ENCODE assay signal across 9 mouse cellular contexts in the genomic region with DNA sequence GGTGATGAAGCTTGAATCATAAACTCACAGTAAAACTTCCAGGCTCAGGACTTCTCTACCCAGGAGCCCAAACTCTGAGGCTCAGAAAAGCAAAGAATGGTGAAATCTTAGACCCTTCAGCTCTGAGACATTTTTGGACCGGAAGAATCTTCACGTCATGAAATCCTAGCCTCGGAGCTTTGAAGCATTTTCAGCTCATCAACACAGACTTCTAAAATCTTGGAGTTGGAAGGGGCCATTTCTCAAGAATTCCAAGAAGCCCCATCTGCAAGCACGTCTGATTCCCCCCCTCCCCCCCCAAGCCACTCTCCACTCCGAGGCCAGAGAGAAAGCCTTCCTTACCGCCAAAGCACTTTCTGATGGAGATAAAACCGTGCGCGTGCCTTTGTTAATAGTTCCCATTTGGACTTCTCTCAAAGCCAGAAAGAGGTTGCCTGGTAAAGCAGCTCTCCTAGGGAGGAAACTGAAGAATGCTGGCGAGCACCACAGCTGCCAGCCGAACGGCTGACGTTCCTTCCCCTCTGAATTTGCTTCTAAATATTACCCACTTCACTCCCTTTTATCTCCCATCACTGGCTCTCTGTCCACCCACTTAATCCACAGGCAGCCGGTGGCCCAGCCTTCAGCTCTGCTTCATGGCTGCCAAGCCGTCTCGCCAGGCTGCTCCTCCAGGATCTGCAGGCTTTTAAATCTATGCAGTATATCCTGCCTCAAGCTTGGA. TPM values are rescaled to one million over a fixed set of nuclear protein-coding genes. Genes with fewer than 3 reads are reported as not detected.
DNase-seq lines count a peak whose midpoint lies in the region; ATAC-seq and TF ChIP-seq lines count a peak whose summit lies in the region.
"Had no signal": no experiment of that assay in that cellular context is flagged by ENCODE, and none has a peak within 500 bp of the region (broad histone marks: within the 10 kb centered on the region; RNA-seq: fewer than 3 reads in every experiment).

No protein-coding gene starts in this region.

- WGBS in hindbrain, embryonic 12.5 days = 46% methylated on average over 16 of the region's 16 CpGs
- WGBS in hindbrain, embryonic 13.5 days = 51% methylated on average over 16 of the region's 16 CpGs
- WGBS in heart, embryonic 15.5 days = 16% methylated on average over 16 of the region's 16 CpGs
- WGBS in midbrain, embryonic 12.5 days = 31% methylated on average over 16 of the region's 16 CpGs

- H3K9me3 ChIP-seq in hindbrain, embryonic 12.5 days (replicated peaks) = no peaks in the 10 kb centered on the region
- no peaks in the 10 kb centered on the region for H3K9me3 ChIP-seq in hindbrain, embryonic 13.5 days
- no peaks in the 10 kb centered on the region for H3K9me3 ChIP-seq in heart, embryonic 15.5 days (replicated peaks)
- H3K9me3 ChIP-seq in midbrain, embryonic 12.5 days = no peaks in the 10 kb centered on the region

- TF ChIP-seq CTCF in cortical plate, adult 2 months (IDR thresholded peaks at IDR 0.05; ENCODE audit: extremely low read depth, insufficient read depth, low read length) = no peak

- no peak overlapping the region for H3K4me2 ChIP-seq in hindbrain, embryonic 12.5 days (replicated peaks)
- no peak overlapping the region for H3K4me2 ChIP-seq in hindbrain, embryonic 13.5 days
- H3K4me2 ChIP-seq in heart, embryonic 15.5 days = peak overlapping the region; percentile 44
- H3K4me2 ChIP-seq in midbrain, embryonic 12.5 days (replicated peaks) = 0 out of 2 replicates have a peak overlapping the region, but pooled peaks have one; percentile 3

- no peak for DNase-seq in adrenal gland, adult 2 months
- no peak for DNase-seq in T-cell, adult 2 months (ENCODE audit: low spot score)
- DNase-seq: thymus, adult 2 months had no signal

- no peaks in the 10 kb centered on the region for H3K27me3 ChIP-seq in hindbrain, embryonic 12.5 days
- H3K27me3 ChIP-seq in hindbrain, embryonic 13.5 days = peaks cover 3% of the 10 kb centered on the region
- peaks cover 83% of the 10 kb centered on the region for H3K27me3 ChIP-seq in heart, embryonic 15.5 days
- no peaks in the 10 kb centered on the region for H3K27me3 ChIP-seq in midbrain, embryonic 12.5 days

- no peak overlapping the region for H3K4me3 ChIP-seq in hindbrain, embryonic 12.5 days
- H3K4me3 ChIP-seq in hindbrain, embryonic 13.5 days = no peak overlapping the region
- H3K4me3 ChIP-seq in cortical plate, adult 2 months (ENCODE audit: insufficient read depth, low read length) = no peak overlapping the region
- H3K4me3 ChIP-seq in heart, embryonic 15.5 days = 0 out of 2 replicates have a peak overlapping the region, but pooled peaks have one; percentile 2
- H3K4me3 ChIP-seq in midbrain, embryonic 12.5 days = no peak overlapping the region

- no peak for ATAC-seq in hindbrain, embryonic 12.5 days (ENCODE audit: low FRiP score)
- no peak for ATAC-seq in hindbrain, embryonic 13.5 days (ENCODE audit: low FRiP score)
- ATAC-seq in heart, embryonic 15.5 days (replicated peaks; ENCODE audit: insufficient number of reproducible peaks, insufficient read depth, low FRiP score, low read depth) = peak; percentile 63; the same call in 1 of the 2 replicates
- ATAC-seq in midbrain, embryonic 12.5 days (ENCODE audit: low FRiP score, low read depth) = no peak
- no peak for ATAC-seq in monocyte, adult 5-6 weeks (replicated peaks; ENCODE audit: insufficient number of reproducible peaks, low FRiP score, low TSS enrichment, poor library complexity, severe bottlenecking)

- H3K27ac ChIP-seq in hindbrain, embryonic 12.5 days = no peak overlapping the region
- no peak overlapping the region for H3K27ac ChIP-seq in hindbrain, embryonic 13.5 days
- H3K27ac ChIP-seq in cortical plate, adult 2 months (ENCODE audit: insufficient read depth, low read length) = peak overlapping the region; percentile 69; the same call in 1 of the 2 replicates
- peak overlapping the region; percentile 65 for H3K27ac ChIP-seq in heart, embryonic 15.5 days
- H3K27ac ChIP-seq in midbrain, embryonic 12.5 days (replicated peaks) = no peak overlapping the region; the same call in 1 of the 2 replicates

- H3K36me3 ChIP-seq in hindbrain, embryonic 12.5 days = no peaks in the 10 kb centered on the region
- H3K36me3 ChIP-seq in hindbrain, embryonic 13.5 days = no peaks in the 10 kb centered on the region
- H3K36me3 ChIP-seq in heart, embryonic 15.5 days = no peaks in the 10 kb centered on the region
- H3K36me3 ChIP-seq in midbrain, embryonic 12.5 days = no peaks in the 10 kb centered on the region

- peaks cover 10% of the 10 kb centered on the region for H3K4me1 ChIP-seq in hindbrain, embryonic 12.5 days
- peaks cover 7% of the 10 kb centered on the region; the same call in 1 of the 2 replicates for H3K4me1 ChIP-seq in hindbrain, embryonic 13.5 days (replicated peaks)
- peaks cover 3% of the 10 kb centered on the region; the same call in 1 of the 2 replicates for H3K4me1 ChIP-seq in cortical plate, adult 2 months (ENCODE audit: control insufficient read depth, insufficient read depth, low read length)
- H3K4me1 ChIP-seq in heart, embryonic 15.5 days (replicated peaks) = peaks cover 26% of the 10 kb centered on the region
- H3K4me1 ChIP-seq in midbrain, embryonic 12.5 days = peaks cover 4% of the 10 kb centered on the region; the same call in 1 of the 2 replicates

- peak; percentile 55; the same call in 1 of the 2 replicates for TF ChIP-seq POLR2A in cortical plate, adult 2 months (IDR thresholded peaks at IDR 0.05; ENCODE audit: extremely low read depth, insufficient read depth, low read length)

- H3K9ac ChIP-seq in hindbrain, embryonic 12.5 days = 0 out of 2 replicates have a peak overlapping the region, but pooled peaks have one; percentile 3
- H3K9ac ChIP-seq in hindbrain, embryonic 13.5 days = no peak overlapping the region
- no peak overlapping the region for H3K9ac ChIP-seq in heart, embryonic 15.5 days
- H3K9ac ChIP-seq in midbrain, embryonic 12.5 days (replicated peaks) = no peak overlapping the region

RNA-seq across cellular contexts. Expression of a gene that starts 9.6 kb away (rescaled TPM):
- polyA plus RNA-seq in hindbrain, embryonic 12.5 days (2016; fragmentation: Nextera tagmentation; extraction: Ambion mirVana) = 2.0 and 2.8 TPM in 2 replicates
- polyA plus RNA-seq in hindbrain, embryonic 13.5 days (2015; fragmentation: Nextera tagmentation; extraction: Ambion mirVana) = 0.78 and 1.0 TPM in 2 replicates
- polyA plus RNA-seq in cortical plate, adult 2 months (2012; rRNA removed) = 2.0 TPM in 2 replicates
- 2.4 and 2.9 TPM in 2 replicates for polyA plus RNA-seq in heart, embryonic 15.5 days (2015; fragmentation: Nextera tagmentation; extraction: Ambion mirVana)
- 1.8 and 2.0 TPM in 2 replicates for polyA plus RNA-seq in midbrain, embryonic 12.5 days (2016; fragmentation: Nextera tagmentation; extraction: Ambion mirVana)
- 1 to 10 TPM; 1.9 to 2.5 TPM for total RNA-seq in adrenal gland, adult 2 months (2021)
- polyA plus RNA-seq in adrenal gland, adult 2 months (2012; rRNA removed) = 2.4 and 2.5 TPM in 2 replicates
- 0.19 to 0.53 TPM (median 0.38 TPM) in 3 replicates for total RNA-seq in monocyte, adult 5-6 weeks (2017)

Comparison
In these comparisons a context has a peak if more than half of its experiments do, and no peak if none do; other contexts are left out.
1. H3K27ac ChIP-seq: peak in cortical plate, adult 2 months (single experiment) and heart, embryonic 15.5 days (single experiment); none in hindbrain, embryonic 12.5 days (single experiment), hindbrain, embryonic 13.5 days (single experiment) and midbrain, embryonic 12.5 days (single experiment).
2. H3K4me2 ChIP-seq: peak in heart, embryonic 15.5 days (single experiment) and midbrain, embryonic 12.5 days (single experiment); none in hindbrain, embryonic 12.5 days (single experiment) and hindbrain, embryonic 13.5 days (single experiment).